Mouse (Mus musculus) midbrain, embryonic 13.5 days (tissue): ENCODE results near the gene Traf4. TPM values are rescaled to one million over a fixed set of nuclear protein-coding genes. Genes with fewer than 3 reads are reported as not detected.

ENCODE experiments used
- microRNA-seq: library from miRNA; unstranded; fragments of <30 nt; microRNA quantifications from one replicate; pipeline ENCODE4, GENCODE M21; 2016
- polyA plus RNA-seq: library from polyadenylated mRNA; unstranded; fragments of >200 nt; fragmentation: Nextera tagmentation; extraction: Ambion mirVana; gene quantifications from 2 replicates; pipeline ENCODE4 v1.2.1, GENCODE M21; 2015

Traf4 gene
- polyA plus RNA-seq, 1 experiment from 2014 or later = 139 TPM

Small RNAs within 50 kb of the gene (microRNA-seq; reads per million reads assigned to microRNA genes)
- not detected for gene Mir7653

Other genes starting within 250 kb of the Traf4 start
- gene Sez6, start 234.8 kb downstream of the Traf4 start, polyA plus RNA-seq = 118 TPM in 2 replicates
- gene Phf12, start 182.8 kb downstream of the Traf4 start, polyA plus RNA-seq = 22.7 and 22.8 TPM in 2 replicates
- 31.6 and 32.4 TPM in 2 replicates for gene Dhrs13, start 133.3 kb downstream of the Traf4 start, polyA plus RNA-seq
- 66.9 and 68.4 TPM in 2 replicates for gene Flot2, start 127.7 kb downstream of the Traf4 start, polyA plus RNA-seq
- gene Eral1, start 85.2 kb downstream of the Traf4 start, polyA plus RNA-seq = 32.7 and 33.8 TPM in 2 replicates
- gene Fam222b, start 70.9 kb downstream of the Traf4 start, polyA plus RNA-seq = 29.3 and 30.7 TPM in 2 replicates
- gene Nek8, start 11.1 kb upstream of the Traf4 start, polyA plus RNA-seq = 4.7 and 5.2 TPM in 2 replicates
- gene Tlcd1, start 11.1 kb upstream of the Traf4 start, polyA plus RNA-seq = 5.0 and 5.9 TPM in 2 replicates
- gene Rpl23a, start 18.0 kb upstream of the Traf4 start, polyA plus RNA-seq = 934 and 937 TPM in 2 replicates
- gene Rab34, start 22.8 kb upstream of the Traf4 start, polyA plus RNA-seq = 42.0 and 43.4 TPM in 2 replicates
- gene Proca1, start 27.8 kb upstream of the Traf4 start, polyA plus RNA-seq = 0.84 and 2.2 TPM in 2 replicates
- 78.7 and 81.1 TPM in 2 replicates for gene Sdf2, start 80.2 kb upstream of the Traf4 start, polyA plus RNA-seq
- gene Supt6, start 80.4 kb upstream of the Traf4 start, polyA plus RNA-seq = 30.3 and 30.8 TPM in 2 replicates
- gene 2610507B11Rik, start 96.2 kb upstream of the Traf4 start, polyA plus RNA-seq = 60.6 and 62.3 TPM in 2 replicates
- gene BC030499, start 125.3 kb upstream of the Traf4 start, polyA plus RNA-seq = 0.28 and 0.87 TPM in 2 replicates
- 17.3 and 20.7 TPM in 2 replicates for gene Spag5, start 135.9 kb upstream of the Traf4 start, polyA plus RNA-seq
- gene Aldoc, start 157.4 kb upstream of the Traf4 start, polyA plus RNA-seq = 26.3 and 28.3 TPM in 2 replicates
- gene Pigs, start 162.8 kb upstream of the Traf4 start, polyA plus RNA-seq = 60.9 and 66.6 TPM in 2 replicates
- gene Unc119, start 177.9 kb upstream of the Traf4 start, polyA plus RNA-seq = 69.1 and 75.4 TPM in 2 replicates
- not detected in 2 replicates for gene Foxn1, start 221.0 kb upstream of the Traf4 start, polyA plus RNA-seq